Mouse (Mus musculus) urinary bladder, postnatal 14 days (tissue): Measurements from ENCODE around the gene Cpsf6.

ENCODE experiments used
- DNase-seq: peaks from one replicate; pipeline ENCODE4 v3.0.0; 2021; ENCODE audit warnings: low spot score

Cpsf6 gene

GRCm38 (mm10) chr10:117413562-117414527, 34.0 kb upstream of the Cpsf6 start:
- no peak for DNase-seq

- no peak for DNase-seq
Observed at GRCm38 (mm10) chr10:117412474-117413057, 32.8 kb upstream of the Cpsf6 start.

GRCm38 (mm10) chr10:117411716-117412473, 32.1 kb upstream of the Cpsf6 start:
- DNase-seq, result no peak

GRCm38 (mm10) chr10:117411131-117411530, 31.3 kb upstream of the Cpsf6 start:
- DNase-seq, result no peak

- no peak for DNase-seq
Observed at GRCm38 (mm10) chr10:117410481-117411048, 30.8 kb upstream of the Cpsf6 start.

- no peak for DNase-seq
Observed at GRCm38 (mm10) chr10:117409373-117410354, 29.8 kb upstream of the Cpsf6 start.

GRCm38 (mm10) chr10:117408545-117409372, 28.9 kb upstream of the Cpsf6 start:
- DNase-seq, result no peak

GRCm38 (mm10) chr10:117407734-117408288, 28.0 kb upstream of the Cpsf6 start:
- no peak for DNase-seq

- no peak for DNase-seq
Observed at GRCm38 (mm10) chr10:117406843-117407733, 27.3 kb upstream of the Cpsf6 start.

GRCm38 (mm10) chr10:117406283-117406588, 26.4 kb upstream of the Cpsf6 start:
- DNase-seq, result no peak

GRCm38 (mm10) chr10:117405526-117406282, 25.9 kb upstream of the Cpsf6 start:
- no peak for DNase-seq

GRCm38 (mm10) chr10:117404384-117404783, 24.6 kb upstream of the Cpsf6 start:
- no peak for DNase-seq

GRCm38 (mm10) chr10:117403344-117403953, 23.6 kb upstream of the Cpsf6 start:
- DNase-seq, result no peak

GRCm38 (mm10) chr10:117402403-117403333, 22.9 kb upstream of the Cpsf6 start:
- peak; percentile 26 for DNase-seq

- no peak for DNase-seq
Observed at GRCm38 (mm10) chr10:117401364-117401763, 21.5 kb upstream of the Cpsf6 start.

- no peak for DNase-seq
Observed at GRCm38 (mm10) chr10:117400246-117400954, 20.6 kb upstream of the Cpsf6 start.
